Mouse (Mus musculus): ENCODE results near the gene Katnb1.

DNA sequence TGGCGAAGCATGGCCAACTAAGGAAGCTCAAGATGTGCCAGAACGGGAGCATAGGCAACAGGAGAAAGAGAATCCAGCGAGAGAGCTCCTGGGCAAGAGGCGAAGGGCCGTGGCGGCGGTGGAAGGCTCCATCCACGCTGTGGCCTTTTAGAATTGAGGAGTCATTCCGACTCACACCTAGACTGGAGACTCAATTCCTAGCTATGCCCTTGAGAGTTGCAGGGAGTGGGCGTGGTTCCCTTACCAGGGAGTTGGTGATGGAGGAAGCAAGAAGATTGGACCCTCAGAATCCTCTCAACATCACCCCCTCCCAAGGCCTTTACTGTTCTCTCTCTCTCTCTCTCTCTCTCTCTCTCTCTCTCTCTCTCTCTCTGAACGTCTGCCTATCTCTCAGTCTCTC, 664 bp downstream of the Katnb1 start:
- TF ChIP-seq E2F4 (IDR thresholded peaks at IDR 0.05; ENCODE audit: insufficient read depth) (no peak), CEBPB (IDR thresholded peaks at IDR 0.05; ENCODE audit: insufficient read depth, poor library complexity, severe bottlenecking) (no peak), POLR2A (IDR thresholded peaks at IDR 0.05; ENCODE audit: insufficient read length, low read depth) (no peak), MYOG (IDR thresholded peaks at IDR 0.05; ENCODE audit: control insufficient read depth in 1 of 3, insufficient read depth in 1 of 3, insufficient read length in 2 of 3, low read depth in 2 of 3) (no peak), REST (IDR thresholded peaks at IDR 0.05; ENCODE audit: insufficient read depth, insufficient read length) (no peak), POLR2AphosphoS2 (IDR thresholded peaks at IDR 0.05; ENCODE audit: insufficient read length, low read depth) (no peak), MAX (IDR thresholded peaks at IDR 0.05; ENCODE audit: low read depth) (no peak), TCF3 (IDR thresholded peaks at IDR 0.05; ENCODE audit: insufficient read length, low read depth) (no peak), TCF12 (IDR thresholded peaks at IDR 0.05; ENCODE audit: insufficient read depth, poor library complexity, severe bottlenecking) (no peak), USF1 (IDR thresholded peaks at IDR 0.05; ENCODE audit: low read depth) (no peak), MYOD1 (IDR thresholded peaks at IDR 0.05; ENCODE audit: control insufficient read depth in 1 of 3, insufficient read length in 2 of 3, low read depth in 2 of 3) (no peak)
